Mouse (Mus musculus): Measurements from ENCODE around the gene D930007J09Rik. TPM values are rescaled to one million over a fixed set of nuclear protein-coding genes. Genes with fewer than 3 reads are reported as not detected.

Gene D930007J09Rik
- total RNA-seq, 2 experiments from 2014 or later = not detected

Other genes starting within 250 kb of the D930007J09Rik start
- gene Mylk4, start 18.9 kb downstream of the D930007J09Rik start, total RNA-seq (2021) = 100 to 1,000 TPM; 132 to 148 TPM
- gene Wrnip1, start 811 bp downstream of the D930007J09Rik start, total RNA-seq (2021) = 10 to 100 TPM; 13.0 to 16.4 TPM
- gene Serpinb1a, start 48.3 kb upstream of the D930007J09Rik start, total RNA-seq (2021) = 1 to 10 TPM; 7.0 to 9.0 TPM
- gene Serpinb1c, start 95.4 kb upstream of the D930007J09Rik start, total RNA-seq (2021) = 1 to 10 TPM; 1.2 TPM
- 1 to 10 TPM; 2.5 to 3.6 TPM for gene Serpinb6b, start 162.4 kb upstream of the D930007J09Rik start, total RNA-seq (2021)
- 1 to 10 TPM; 3.6 to 3.9 TPM for gene Serpinb9, start 200.4 kb upstream of the D930007J09Rik start, total RNA-seq (2021)
- not detected for gene Serpinb9b, start 224.6 kb upstream of the D930007J09Rik start, total RNA-seq (2021)